Mouse (Mus musculus) monocyte, adult 5-6 weeks (primary cell): Measurements from ENCODE around the gene Plscr3. TPM values are rescaled to one million over a fixed set of nuclear protein-coding genes. Genes with fewer than 3 reads are reported as not detected.

Experiments
- ATAC-seq: fragments of 153-309, 156-312 bp; replicated peaks from 2 replicates; pipeline ENCODE4 v1.8.0; 2017; ENCODE audit warnings: mild to moderate bottlenecking; ENCODE audit not compliant: low TSS enrichment, insufficient number of reproducible peaks, severe bottlenecking, poor library complexity, low FRiP score
- total RNA-seq: library from RNA; stranded (forward); fragments of 200-1000, 200-491, 200-594 nt; gene quantifications from 3 replicates; pipeline ENCODE4 v1.2.3, GENCODE M21; 2017

The Plscr3 gene
- total RNA-seq, 1 experiment from 2014 or later = 3.8 TPM

DNA sequence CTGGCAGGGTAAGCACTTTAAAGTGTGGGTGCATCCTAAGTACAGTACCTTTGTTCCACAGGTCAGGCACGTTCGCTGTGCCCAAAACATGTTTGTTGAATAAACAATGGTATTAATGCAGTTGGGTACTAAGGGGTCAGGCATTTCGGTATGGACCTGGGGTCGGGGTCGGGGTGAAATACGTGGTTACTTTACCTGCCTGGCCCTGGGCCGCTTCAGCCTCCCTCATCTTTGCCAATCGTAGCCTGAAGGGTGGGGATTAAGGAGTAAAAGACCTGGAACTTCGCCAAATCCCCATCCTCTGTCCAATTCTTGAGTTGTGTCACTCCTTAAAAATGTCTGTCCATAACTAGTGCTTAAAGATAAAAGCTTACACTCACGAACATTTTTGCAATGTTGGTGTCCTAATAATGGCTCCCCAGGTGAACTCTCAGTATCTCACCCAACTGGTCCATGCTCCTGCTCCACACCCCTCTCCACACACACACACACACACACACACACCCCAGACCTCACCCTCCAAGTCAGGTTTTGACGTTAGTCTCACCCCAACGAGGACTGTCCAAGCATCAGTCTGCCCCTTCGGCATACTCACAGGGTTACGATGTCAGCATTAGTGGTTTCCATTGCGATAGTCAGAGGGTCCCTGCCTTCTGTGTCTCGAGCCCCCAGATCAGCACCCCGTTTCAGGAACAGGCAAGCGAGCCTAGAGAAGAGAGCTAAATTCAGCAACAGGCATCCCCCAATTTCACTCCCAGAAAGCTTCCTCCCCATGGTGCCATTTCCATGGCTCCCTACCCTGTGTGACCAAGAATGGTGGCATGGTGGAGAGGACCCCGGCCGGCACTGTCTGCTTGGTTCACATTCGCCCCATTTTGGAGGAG, 35.9 kb downstream of the Plscr3 start:
- ATAC-seq = no peak

DNA sequence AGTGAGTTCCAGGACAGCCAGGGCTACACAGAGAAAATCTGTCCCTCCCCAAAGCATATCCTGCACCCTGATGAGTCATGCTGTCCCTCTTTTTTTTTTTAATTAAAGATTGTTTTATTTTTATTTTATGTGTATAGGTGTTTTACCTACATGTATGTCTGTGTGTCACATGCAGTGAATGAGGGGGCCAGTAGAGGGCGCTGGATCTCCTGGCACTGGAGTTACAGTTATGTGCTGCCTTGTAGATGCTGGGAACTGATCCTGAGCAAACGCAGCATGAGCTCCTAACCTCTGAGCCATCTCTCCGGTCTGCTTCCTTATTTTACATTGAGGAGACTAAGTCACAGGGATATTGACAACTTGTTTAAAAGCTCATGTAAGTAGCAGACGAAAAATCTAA, 36.9 kb downstream of the Plscr3 start:
- no peak for ATAC-seq

DNA sequence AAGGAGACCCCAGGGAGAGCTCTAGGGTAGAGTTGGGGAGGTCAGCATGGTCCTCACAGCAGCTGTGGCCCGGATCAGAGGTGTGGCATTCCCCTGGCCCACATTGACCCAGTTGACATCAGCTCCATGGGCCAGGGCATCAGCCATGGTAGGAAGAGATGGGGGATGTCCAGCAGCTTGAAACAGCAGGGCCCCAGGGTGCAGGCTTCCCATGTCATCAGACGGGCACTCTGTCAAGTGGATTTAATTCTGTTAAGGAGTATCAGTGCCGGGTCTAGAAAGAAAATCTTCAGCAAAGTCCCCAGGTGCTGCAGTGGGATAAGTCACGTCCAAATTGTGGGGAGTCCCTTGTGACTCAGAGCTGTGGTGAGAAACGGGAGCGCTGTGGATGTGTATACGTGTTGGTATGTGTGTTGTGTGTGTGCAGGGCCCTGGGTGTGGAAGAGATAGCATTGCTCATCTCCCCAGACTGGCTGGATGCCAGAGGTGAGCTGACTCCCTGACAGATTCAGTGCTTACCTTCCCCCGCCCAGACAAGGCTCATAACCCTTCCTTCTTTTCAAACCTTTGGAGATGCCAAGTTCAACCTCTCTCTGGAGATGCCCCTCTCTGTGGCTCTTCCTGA, 37.5 kb downstream of the Plscr3 start:
- ATAC-seq = no peak

DNA sequence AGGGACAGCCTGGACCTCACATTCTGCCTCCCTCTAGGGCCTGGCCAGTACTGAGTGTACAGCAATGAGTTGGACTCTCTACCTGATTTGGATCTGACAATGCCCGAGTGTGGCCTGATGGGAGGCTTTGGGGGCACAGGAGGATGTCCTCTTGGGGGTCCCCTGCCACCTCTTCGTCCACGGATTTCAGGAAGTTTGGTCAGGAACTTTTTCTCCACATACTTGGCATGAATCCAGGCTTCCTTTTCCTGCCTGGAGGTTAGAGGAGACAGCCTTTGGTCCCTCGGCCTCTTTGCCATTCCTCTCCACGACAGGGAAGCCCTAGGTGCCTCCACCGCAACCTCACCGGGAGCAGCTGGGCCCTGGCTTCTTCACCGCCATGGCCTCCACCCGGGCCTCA, 38.1 kb downstream of the Plscr3 start:
- ATAC-seq = no peak

GRCm38 (mm10) chr11:69884663-69885062, 38.5 kb downstream of the Plscr3 start:
- ATAC-seq = no peak

GRCm38 (mm10) chr11:69886907-69887635, 40.9 kb downstream of the Plscr3 start:
- ATAC-seq = no peak

DNA sequence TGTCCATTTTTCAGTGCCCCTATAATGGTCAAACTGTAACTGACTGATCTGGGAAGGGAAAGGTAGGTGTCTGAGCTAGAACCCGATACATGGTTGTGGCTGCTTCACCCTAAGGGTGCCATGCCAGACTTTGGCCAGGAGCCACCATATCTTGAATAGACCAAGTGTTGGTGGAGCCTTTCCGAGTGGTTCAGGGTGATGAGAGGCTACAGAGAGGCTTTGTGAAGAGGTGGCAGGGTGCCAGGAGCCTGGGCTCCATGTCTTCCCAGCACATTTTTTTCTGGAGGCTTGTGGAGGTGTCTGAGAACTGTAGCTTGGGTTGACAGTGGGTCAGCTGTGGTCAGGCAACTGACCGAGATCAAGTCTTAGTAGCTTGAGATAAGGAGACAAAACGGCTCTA, 45.3 kb downstream of the Plscr3 start:
- ATAC-seq = no peak

GRCm38 (mm10) chr11:69894671-69895070, 48.5 kb downstream of the Plscr3 start:
- peak; percentile 78 for ATAC-seq

- ATAC-seq = no peak
Observed at GRCm38 (mm10) chr11:69895291-69895690, 49.1 kb downstream of the Plscr3 start, which contains the start of gene Acap1. Gene Acap1, minus strand, starts transcription at chr11:69895539.

DNA sequence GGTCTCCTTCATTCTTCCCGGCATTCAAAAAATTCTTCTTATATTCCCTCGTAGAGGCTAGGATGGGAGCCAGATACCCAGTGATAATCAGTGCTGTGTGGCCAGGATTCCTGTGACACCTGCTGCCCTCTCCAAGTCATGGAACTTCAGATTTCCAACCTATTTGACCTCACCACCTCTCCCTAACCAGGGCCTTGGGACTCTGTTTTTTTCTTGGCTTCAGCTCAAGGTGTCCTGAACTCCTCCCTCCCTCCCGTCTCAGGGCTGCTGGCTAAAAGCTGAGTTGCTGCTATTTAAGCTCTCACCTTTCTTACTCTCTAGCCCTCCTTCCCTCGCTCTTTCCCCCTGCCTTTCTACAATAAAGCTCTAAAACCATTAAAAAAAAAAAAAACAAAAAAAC, 53.7 kb downstream of the Plscr3 start:
- ATAC-seq = no peak

DNA sequence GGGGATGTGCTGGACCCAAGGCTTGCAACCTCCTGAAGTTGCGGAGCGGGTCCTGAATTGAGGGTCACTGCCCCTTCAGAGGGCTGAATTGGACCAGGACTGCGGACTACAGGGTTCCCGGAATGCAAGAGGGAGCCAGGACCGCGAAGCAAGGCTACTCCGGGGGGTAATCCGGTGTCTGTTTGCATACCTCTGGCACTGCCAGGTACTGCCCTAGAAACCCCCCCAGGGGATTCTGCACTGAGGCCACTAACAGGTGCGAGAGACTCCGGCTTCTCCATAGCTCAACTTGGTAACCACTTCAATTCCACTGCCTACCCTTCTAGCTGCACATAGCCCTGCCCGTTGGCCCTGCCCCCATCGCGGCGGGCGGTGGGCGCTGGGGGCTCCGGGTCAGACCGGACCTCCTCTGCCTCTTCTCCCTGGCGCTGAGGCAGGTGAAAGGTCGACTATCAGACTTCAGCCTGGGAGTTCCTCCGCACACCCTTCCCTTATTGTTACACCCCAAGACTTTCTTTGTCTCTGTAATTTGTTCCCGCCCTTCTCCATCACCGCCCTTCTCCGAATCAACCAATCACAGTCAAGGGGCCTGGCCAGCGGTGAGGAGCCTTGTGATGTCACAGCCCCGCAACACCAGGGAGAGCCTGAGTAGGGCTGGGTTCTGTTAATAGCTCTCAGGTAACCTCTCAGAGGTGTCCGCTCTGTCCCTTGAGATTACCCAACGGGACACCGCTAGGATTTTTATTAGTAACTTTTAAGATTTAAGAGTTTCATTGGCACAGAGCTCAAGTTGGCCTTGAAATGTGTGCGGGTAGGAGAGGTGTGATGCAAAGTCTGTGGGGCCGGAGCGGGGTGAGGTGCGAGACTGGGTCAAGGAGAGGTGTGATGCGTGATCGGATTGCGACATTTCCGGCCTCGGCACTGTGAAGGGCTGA, 54.6 kb downstream of the Plscr3 start, which contains the start of the genes 2810408A11Rik and Neurl4:
Gene 2810408A11Rik, minus strand, starts transcription at position 517 of the 935 bp plus-strand sequence.
Gene Neurl4, plus strand, starts transcription at position 602 of the 935 bp plus-strand sequence.
- peak; percentile 88 for ATAC-seq

- ATAC-seq = peak; percentile 76
Observed at GRCm38 (mm10) chr11:69901406-69901846, 55.2 kb downstream of the Plscr3 start.

Other genes with a start within 250 kb of the Plscr3 start
- not detected in 3 replicates for gene Atp1b2, start 240.4 kb upstream of the Plscr3 start, total RNA-seq
- not detected in 3 replicates for gene Shbg, start 228.5 kb upstream of the Plscr3 start, total RNA-seq
- gene Sat2, start 224.4 kb upstream of the Plscr3 start, total RNA-seq = 0.67 TPM in 1 of 3 replicates, not detected in the others
- gene Fxr2, start 213.4 kb upstream of the Plscr3 start, total RNA-seq = 64.6 to 83.5 TPM (median 67.9 TPM) in 3 replicates
- gene Sox15, start 191.1 kb upstream of the Plscr3 start, total RNA-seq = 4.1 to 8.2 TPM in 2 of 3 replicates, not detected in the other
- gene Mpdu1, start 183.7 kb upstream of the Plscr3 start, total RNA-seq = 32.9 to 56.3 TPM (median 49.2 TPM) in 3 replicates
- 203 to 221 TPM (median 207 TPM) in 3 replicates for gene Cd68, start 180.2 kb upstream of the Plscr3 start, total RNA-seq
- 597 to 694 TPM (median 633 TPM) in 3 replicates for gene Eif4a1, start 174.0 kb upstream of the Plscr3 start, total RNA-seq
- 67.5 to 144 TPM (median 118 TPM) in 3 replicates for gene Senp3, start 164.3 kb upstream of the Plscr3 start, total RNA-seq
- gene Tnfsf13, start 160.6 kb upstream of the Plscr3 start, total RNA-seq = 40.3 to 90.5 TPM (median 78.8 TPM) in 3 replicates
- gene Tnfsf12, start 150.5 kb upstream of the Plscr3 start, total RNA-seq = 2.5 to 23.1 TPM (median 10.7 TPM) in 3 replicates
- 23.9 to 50.5 TPM (median 24.3 TPM) in 3 replicates for gene Tnfsfm13, start 150.3 kb upstream of the Plscr3 start, total RNA-seq
- gene Polr2a, start 87.7 kb upstream of the Plscr3 start, total RNA-seq = 21.5 to 120 TPM (median 48.7 TPM) in 3 replicates
- gene Slc35g3, start 84.4 kb upstream of the Plscr3 start, total RNA-seq = not detected in 3 replicates
- 6.6 to 23.7 TPM (median 7.7 TPM) in 3 replicates for gene Zbtb4, start 80.5 kb upstream of the Plscr3 start, total RNA-seq
- 2.3 to 5.8 TPM (median 2.7 TPM) in 3 replicates for gene Chrnb1, start 50.4 kb upstream of the Plscr3 start, total RNA-seq
- gene Fgf11, start 44.5 kb upstream of the Plscr3 start, total RNA-seq = 0.64 TPM in 1 of 3 replicates, not detected in the others
- not detected in 3 replicates for gene Tmem102, start 40.8 kb upstream of the Plscr3 start, total RNA-seq
- not detected in 3 replicates for gene Gm39566, start 31.1 kb upstream of the Plscr3 start, total RNA-seq
- 0.29 TPM in 1 of 3 replicates, not detected in the others for gene Spem2, start 27.9 kb upstream of the Plscr3 start, total RNA-seq
- gene Spem1, start 24.2 kb upstream of the Plscr3 start, total RNA-seq = not detected in 3 replicates
- gene Nlgn2, start 8.6 kb upstream of the Plscr3 start, total RNA-seq = 0.10 to 0.29 TPM (median 0.11 TPM) in 3 replicates
- gene Tmem256, start 7.9 kb upstream of the Plscr3 start, total RNA-seq = 35.3 to 85.7 TPM (median 75.7 TPM) in 3 replicates
- not detected in 3 replicates for gene Tnk1, start 12.4 kb downstream of the Plscr3 start, total RNA-seq
- gene Tmem95, start 31.6 kb downstream of the Plscr3 start, total RNA-seq = not detected in 3 replicates
- gene Kctd11, start 35.0 kb downstream of the Plscr3 start, total RNA-seq = 1.6 to 9.9 TPM (median 2.5 TPM) in 3 replicates
- gene Acap1, start 49.2 kb downstream of the Plscr3 start, total RNA-seq = 83.6 to 201 TPM (median 84.0 TPM) in 3 replicates
- gene 2810408A11Rik, start 54.6 kb downstream of the Plscr3 start, total RNA-seq = 0.87 TPM in 1 of 3 replicates, not detected in the others
- gene Neurl4, start 54.7 kb downstream of the Plscr3 start, total RNA-seq = 16.1 to 57.8 TPM (median 24.6 TPM) in 3 replicates
- 85.4 to 110 TPM (median 101 TPM) in 3 replicates for gene Gps2, start 67.5 kb downstream of the Plscr3 start, total RNA-seq
- 255 to 299 TPM (median 276 TPM) in 3 replicates for gene Eif5a, start 75.6 kb downstream of the Plscr3 start, total RNA-seq
- not detected in 3 replicates for gene Ybx2, start 89.4 kb downstream of the Plscr3 start, total RNA-seq
- gene Slc2a4, start 101.8 kb downstream of the Plscr3 start, total RNA-seq = not detected in 3 replicates
- gene Cldn7, start 118.4 kb downstream of the Plscr3 start, total RNA-seq = not detected in 3 replicates
- gene Ctdnep1, start 134.8 kb downstream of the Plscr3 start, total RNA-seq = 19.4 to 30.8 TPM (median 23.6 TPM) in 3 replicates
- gene Elp5, start 136.1 kb downstream of the Plscr3 start, total RNA-seq = 29.0 to 43.7 TPM (median 33.9 TPM) in 3 replicates
- 244 to 340 TPM (median 296 TPM) in 3 replicates for gene Gabarap, start 144.8 kb downstream of the Plscr3 start, total RNA-seq
- gene Phf23, start 149.4 kb downstream of the Plscr3 start, total RNA-seq = 48.7 to 74.0 TPM (median 57.5 TPM) in 3 replicates
- gene Dvl2, start 154.2 kb downstream of the Plscr3 start, total RNA-seq = 18.6 to 27.1 TPM (median 19.1 TPM) in 3 replicates
- gene Acadvl, start 169.0 kb downstream of the Plscr3 start, total RNA-seq = 46.9 to 64.6 TPM (median 55.3 TPM) in 3 replicates
- 3.5 to 20.2 TPM (median 6.5 TPM) in 3 replicates for gene Dlg4, start 170.6 kb downstream of the Plscr3 start, total RNA-seq
- gene Asgr1, start 207.7 kb downstream of the Plscr3 start, total RNA-seq = not detected in 3 replicates
- gene Asgr2, start 246.3 kb downstream of the Plscr3 start, total RNA-seq = 2.8 TPM in 1 of 3 replicates, not detected in the others